Mouse (Mus musculus) cerebellum, adult 18-20 months (tissue): Measurements from ENCODE around the gene Sephs1.

Experiments used
- DNase-seq, 2 experiments: peaks; one replicate each; pipeline ENCODE4 v3.0.0; 2021

Gene Sephs1

DNA sequence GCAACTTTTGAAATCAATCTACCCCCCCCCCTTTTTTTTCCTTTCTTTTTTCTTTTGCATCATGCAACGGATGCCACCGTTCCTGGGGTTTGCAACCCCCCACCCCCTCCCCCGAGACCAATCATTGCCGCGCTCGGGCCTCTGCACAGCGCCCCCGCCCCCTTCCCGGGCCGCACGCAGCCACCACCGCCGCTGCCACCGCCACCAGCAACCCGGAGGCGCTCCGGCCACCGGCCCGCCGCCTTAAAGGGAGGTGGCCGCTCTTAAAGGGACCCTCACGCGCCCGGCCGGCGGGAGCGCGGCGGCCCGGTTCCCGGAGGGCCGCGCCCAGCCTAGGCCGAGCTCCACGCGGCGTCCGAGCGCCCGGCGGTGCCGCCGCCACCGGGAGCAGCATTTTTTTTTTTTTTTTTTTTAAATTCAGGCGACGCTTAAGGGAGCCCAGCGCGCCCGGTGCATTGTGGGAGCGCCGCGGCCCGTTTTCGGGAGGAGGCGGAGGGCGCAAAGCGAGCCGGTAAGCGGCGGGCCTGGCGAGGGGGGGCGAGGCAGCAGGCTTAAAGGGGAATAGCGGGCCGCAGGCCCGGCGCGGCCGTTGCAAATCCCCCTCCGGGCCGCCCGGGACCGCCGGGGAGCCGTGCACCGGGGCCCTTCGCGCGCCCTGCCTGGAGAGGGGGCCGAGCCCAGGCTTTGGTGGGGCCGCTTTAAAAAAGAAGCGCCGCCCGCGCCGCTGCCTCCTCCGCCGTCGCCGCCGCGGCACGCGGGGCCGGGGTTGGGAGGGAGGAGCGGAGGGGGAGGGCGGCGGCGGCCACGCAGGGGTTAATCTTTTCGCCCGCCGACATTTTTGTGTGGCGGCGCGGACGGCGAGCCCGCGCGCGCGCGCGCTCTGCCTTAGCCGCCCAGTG is at the start of gene Sephs1:
Gene Sephs1, plus strand, starts transcription at position 215 of the 899 bp plus-strand sequence.
- DNase-seq, result peak; percentile 84 to 91

DNA sequence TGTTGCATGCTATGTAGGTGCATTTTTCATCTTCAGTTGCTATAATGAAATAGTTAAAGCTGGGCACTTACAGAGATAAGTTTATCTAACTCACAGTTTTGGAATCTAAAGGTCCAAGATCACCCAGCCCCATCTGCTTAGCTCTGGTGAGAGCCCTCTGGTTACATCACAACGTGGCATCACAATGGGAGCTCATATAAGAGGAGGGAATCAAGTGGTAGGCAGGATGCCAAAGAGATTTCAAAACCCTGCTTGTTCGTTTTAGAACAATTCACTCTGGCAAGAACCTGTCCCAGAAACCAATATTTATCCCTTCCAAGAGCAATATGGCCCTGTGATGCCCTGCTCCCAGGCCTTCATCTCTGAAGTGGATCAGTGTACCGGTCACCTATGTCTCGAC is 49.2 kb upstream of the Sephs1 start:
- no peak for DNase-seq

DNA sequence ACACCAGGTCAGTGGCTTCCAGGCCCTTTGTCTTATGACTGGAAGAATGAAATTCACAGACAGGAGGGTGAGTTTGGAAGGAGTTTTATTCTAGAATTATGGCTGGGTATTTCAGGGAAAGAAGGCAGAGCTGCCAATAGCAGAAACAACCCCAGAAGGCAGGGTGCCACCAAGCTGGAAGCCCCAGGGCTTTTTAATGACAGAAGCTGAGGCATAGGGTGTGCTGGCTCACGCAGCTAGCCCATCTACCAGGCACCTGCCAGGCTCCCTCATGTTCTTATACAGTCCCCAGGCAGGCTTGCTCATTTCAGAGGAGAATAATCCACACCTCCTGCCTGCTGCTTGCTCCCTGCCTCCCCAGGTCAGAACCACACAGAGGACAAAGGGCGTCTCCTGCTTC is 31.9 kb upstream of the Sephs1 start:
- no peak for DNase-seq

DNA sequence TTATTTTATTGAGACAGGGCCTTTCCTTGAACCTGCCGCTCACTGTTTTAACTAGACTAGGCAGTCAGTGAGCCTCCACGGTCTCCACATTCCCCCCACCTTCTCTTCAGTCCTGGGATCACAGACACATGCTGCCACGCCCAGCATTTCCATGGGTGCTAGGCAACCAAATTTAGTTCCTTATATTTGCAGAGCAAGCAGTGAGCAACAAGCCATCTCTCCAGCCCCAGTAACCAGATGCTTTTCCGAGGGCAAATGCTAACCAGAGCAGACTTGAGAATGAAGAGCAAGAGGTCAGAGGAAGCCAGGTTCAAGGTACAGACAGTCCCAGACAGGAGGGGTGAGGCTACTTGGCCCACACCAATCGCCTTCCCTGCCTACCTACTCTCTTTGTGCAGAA is 24.2 kb upstream of the Sephs1 start:
- no peak for DNase-seq

DNA sequence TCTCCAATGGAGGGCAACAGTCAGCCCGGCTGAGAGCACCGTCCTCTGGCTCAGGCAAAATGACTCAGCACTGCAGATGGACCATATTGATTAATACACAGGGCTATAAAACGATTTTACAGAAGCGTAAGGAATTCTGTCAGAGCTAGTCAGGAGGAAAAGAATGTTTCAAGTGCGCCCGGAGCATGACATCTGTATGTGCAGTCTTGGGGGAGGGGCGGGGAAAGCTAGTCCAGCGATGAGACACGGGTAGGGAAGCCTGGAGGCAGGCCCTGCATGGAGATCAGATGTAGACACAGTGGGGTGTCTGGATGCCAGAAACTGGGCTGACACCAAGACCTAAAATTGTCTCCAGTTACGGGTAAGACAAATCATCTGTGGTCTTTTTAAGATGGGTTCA is 23.2 kb upstream of the Sephs1 start:
- DNase-seq, result no peak

DNA sequence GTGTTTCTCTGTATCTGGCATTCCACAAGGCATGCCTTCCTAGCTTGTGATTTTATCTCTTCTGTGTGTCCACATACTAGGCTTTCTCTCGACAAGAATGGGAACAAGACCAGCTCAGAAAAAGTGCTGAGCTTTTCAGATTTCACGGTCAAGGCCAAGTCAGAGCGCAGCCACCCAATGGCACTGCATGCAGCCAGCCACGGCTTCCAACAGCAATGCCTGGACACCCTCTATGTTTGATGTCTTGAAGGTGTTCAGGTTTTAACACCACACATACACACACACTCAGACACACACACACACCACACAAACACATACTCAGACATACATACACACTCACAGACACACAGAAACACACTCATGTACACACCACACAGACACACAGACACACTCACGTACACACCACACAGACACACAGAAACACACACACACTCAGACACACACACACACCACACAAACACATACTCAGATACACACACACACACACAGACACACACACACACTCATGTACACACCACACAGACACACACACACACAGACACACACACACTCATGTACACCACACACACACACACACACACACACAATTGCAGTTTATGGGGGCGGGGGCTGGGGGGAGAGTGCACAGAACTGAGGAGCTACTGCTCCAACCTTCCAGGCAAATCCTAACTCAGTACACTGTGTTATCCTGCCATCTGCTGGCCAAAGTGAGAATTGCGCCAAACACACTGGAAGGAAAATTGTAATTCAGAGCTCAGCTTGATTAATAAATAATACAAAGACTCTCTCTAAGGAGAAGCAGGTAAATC is 17.2 kb upstream of the Sephs1 start:
- DNase-seq, result peak; percentile 64 to 78

DNA sequence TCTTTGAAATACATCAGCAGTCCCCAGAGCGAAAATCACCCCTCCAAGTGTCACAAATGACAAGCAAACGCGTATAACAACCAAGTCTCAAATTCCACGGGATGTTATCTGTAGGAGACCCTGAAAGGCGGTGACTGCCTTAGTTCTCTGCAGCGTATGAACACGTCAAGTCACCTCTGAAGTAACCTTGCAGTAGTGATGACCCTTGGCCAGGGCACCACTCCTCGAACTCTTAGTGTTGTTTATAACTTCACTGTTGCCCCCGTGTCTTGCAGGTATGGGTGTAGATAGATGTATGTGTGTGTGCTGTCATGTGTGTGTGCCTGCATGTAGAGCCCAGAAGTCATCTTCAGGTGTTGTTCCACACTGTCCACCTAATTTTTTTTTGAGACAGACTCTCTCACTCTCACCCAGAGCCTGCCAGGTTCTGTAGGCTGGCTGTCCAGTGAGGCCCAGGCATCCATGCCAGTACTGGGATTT is 16.5 kb upstream of the Sephs1 start:
- DNase-seq, result no peak

DNA sequence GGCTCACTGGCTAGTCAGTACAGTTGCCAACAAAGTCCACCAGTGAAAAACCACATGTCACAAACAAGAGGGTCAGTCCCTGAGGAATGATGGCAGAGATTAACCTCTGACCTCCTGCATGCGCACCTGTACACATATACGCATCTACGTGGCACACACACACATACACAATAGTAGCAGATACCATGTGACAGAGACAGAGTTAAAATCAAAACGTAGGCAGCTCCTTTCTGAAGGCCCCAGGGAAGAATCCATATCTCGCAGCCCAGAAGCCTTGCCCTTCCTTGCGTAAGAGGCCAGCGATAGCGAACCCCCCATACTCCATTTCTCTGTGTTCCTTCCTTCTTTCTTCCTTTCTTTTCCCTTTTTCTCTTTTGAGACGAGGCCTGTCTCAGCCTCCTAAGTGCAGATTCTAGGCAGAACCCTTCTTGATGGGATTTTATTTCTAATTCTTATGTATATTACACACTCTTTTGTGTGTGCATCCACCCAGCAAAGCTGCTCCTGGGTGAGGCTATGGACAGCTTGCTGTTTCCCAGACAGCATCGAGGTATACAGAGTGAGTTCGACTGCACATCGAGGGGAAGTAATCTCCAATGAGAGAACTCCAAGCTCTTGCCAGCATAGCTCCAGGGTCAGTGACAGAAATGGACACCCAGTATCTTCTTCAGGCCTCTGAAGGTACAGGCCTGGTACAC is 13.2 kb upstream of the Sephs1 start:
- DNase-seq, result no peak

DNA sequence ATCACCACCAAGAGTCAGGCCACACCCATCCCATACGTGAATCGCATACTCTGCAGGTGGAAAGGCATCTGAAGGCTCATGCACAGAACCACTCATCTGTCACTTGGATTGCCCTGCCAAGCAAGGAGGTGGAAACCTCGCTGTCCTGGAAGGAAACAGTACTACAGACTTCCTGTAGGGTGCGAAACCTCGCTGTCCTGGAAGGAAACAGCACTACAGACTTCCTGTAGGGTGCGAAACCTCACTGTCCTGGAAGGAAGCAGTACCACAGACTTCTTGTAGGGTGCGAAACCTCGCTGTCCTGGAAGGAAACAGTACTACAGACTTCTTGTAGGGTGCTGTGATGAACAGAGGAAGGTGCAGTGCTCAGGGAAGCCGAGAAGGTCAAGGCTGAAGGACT is 8.6 kb upstream of the Sephs1 start:
- no peak for DNase-seq

DNA sequence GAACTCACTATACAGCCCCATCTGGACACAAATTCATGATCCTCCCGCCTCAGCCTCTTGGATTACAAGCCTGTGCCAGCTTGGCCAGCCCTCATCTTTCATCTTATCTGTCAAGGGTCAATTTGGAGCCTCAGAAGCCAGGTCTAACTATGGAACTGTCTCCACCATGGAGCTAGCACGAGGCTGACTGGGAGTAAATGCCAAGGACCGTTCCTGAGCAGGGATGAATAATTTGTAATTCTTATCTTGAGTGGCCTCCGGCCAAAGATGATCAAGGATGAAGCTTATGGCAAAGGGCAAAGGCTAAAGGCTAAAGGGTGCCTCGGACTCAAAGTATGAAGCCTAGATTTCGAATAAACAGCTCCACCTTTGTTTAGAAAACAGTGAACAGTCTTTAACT is 8.0 kb upstream of the Sephs1 start:
- DNase-seq, result no peak

DNA sequence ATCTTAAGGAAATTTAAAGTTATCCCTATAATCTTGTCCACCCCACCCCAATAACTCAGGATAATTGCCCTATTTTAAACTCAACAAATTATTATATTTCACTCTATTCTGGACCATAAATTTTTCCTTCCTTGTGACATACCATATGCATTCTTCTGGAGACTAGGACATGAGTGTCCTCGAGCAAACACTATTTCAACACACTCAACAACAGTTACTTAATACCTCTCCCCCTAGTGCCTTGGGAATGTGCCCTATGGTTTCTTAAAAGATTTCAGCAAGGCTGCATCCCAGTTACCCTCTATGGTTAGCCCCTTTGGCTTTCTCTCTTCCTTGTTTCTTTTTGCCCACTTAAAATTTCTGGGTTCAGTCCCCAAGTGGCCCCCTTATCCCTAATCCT is 6.3 kb upstream of the Sephs1 start:
- no peak for DNase-seq

DNA sequence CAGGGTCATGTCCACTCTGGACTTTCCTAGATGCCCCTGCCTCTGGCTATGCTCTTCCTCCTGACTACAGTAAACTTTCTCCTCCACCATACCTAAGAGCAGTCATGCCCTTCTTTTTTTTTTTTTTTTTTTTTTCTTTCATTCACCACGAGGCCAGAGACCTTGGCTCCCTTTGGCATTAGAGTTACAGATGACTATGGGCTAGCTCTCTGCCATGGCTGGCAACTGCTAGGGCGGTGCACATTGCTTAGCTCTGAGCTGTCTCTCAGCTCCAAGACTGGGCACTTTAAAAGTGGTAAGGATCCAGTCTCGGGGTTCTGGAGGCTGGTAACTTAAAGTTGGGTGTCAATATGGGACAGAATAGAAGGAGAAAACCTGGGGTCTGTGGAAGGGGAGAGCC is 5.2 kb upstream of the Sephs1 start:
- DNase-seq, result no peak

DNA sequence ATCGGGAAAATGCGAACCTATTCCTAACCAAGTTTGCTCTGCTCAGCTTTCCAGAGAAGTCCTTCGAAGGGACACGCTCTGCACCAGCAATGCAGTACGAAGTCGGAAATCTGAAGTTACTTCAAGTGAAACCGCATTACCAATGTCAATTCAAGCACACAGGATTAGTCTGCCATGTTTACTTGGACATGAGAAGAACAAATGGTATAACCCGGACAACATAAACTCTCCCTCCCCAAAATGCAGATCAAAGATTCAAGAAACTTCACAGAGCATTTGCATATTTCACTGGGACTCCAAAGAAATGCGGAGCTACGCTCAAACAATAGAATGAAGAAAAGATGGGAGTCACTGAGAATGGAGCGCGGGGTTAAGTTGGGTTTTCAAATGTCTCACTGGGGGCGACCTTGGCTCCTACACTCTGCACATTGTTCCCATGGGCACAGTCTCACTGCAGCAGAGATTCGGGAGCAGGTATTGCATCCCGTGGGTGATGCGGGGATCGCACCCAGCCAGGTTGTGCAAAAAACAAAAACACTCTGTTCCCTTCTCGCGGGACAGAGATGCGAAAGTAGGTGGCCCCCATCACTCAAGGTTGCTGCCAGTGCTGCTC is 521 bp upstream of the Sephs1 start:
- DNase-seq, result peak; percentile 32 to 56

DNA sequence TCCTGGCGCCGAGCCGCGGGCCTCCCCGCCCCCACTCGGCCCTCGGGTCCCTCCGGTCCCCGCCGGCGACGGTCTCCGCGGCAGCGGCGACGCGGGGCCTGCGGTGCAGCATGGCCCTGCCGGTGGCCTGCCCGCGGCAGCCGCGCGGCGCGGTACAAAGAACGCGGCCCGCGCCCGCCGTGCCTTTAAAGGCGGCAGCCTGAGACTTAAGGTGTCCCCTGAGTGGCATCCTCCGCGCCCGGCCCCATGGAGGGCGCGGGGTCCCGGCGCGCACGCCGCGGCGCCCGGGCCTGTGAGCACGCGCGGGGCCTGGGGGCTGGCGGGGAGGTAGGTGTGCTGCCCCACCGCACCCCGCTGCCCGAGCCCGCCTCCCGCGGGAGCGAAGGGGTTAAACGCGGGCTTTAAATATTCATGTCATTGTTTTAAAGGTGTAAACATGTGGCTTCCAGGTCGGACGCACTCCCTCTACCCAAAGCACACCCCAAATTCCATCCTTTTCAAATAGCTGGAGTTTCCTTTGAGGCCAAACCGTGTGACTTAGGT is 956 bp downstream of the Sephs1 start:
- peak in 1 of 2 experiments; percentile 51 for DNase-seq

DNA sequence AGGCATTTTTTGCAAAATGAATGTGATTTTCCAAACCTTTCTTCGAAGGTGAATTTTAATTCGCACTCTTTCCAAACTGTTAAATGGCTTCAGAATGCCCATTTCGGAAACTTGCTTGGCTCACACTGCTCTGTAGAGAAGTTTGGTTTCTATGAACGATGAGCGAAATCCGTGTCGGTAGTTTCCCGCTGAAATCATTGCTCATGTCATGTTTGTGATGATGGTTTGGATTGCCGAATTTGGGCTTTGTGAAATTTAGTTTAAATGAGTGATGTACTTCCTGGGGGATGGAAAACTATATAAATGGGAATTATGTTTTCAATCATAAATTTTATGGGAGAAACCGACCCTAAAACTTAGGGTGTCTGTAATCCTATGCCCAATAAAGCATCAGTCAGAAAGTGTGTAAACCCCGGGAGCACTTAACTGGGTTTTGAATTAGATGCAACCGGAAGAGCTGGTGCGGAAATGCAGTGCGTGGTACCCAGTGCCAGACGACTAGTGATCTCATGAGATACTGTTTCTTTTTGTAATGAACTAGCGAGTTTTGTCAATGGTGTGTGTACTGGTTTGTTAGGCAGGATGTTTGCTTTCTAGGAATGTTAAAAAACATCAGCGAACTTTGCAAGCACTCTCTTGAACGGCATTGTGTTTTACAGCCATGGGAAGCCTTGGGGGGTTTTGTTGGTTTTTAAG is 1.8 kb downstream of the Sephs1 start:
- no peak for DNase-seq

DNA sequence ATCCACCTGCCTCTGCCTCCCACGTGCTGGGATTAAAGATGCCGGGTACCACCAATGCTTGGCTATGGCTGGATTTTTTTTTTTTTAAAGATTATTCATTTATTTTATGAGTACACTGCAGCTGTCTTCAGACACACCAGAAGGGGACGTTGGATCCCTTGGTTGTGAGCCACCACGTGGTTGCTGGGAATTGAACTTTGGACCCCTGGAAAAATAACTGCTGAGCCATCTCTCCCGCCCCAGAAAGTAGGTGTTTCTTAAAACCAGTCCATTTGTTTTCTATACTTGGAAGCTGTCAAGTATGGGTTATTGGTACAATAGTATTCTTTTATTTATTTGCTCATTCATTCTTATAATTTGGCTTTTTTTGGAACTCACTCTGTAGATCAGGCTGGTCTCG is 5.5 kb downstream of the Sephs1 start:
- no peak for DNase-seq

DNA sequence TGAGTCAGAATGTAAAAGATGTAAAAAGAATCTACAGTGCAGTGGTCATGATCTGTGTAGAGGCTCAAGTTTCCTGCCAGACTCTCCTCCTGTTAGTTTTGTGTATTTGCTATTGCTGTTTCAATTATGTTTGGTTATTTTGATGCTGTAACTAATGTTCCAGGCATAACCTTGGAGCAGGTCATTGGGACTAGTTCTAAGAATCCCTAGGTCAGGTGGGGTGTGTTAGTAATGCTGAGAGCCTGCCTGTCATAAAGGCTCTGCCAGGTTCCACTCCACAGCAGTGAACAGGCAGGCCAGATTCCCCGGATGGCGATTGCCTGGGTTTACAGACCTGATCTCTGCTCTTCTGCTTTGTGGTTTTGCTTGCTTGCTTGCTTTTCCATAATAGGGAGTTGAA is 14.2 kb downstream of the Sephs1 start:
- no peak for DNase-seq

DNA sequence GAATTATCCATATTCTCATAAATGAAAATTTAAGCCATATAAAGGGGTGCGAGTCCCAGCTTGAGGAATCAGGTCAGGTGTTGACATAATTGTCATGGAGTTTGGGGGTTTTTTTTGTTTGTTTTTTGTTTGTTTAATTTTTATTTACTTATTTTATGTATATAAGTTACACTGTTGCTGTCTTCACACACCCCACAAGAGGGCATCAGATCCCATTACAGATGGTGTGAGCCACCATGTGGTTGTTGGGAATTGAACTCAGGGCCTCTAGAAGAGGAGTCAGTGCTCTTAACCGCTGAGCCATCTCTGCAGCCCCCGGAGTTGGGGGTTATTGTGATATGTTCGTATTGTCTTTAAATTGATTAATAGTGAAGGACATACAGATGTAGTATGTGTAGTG is 15.6 kb downstream of the Sephs1 start:
- DNase-seq, result no peak

DNA sequence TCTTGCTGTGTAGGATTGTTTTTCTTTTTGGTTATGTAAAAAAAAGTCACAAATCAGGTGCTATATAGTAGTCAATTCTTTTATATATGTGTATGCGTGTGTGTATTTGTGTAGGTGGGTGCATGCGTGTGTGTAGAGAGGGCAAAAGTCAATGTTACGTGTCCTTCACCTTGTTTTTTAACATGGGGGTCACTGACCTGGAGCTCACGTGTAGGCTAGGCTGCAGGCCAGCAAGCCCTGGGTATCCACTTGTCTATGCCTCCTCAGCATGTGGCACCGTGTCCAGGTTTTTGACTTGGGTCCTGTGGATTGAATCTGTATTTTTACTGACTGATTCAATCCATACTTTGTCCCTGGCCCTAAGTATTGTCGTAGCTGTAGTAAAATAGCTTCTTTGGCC is 19.3 kb downstream of the Sephs1 start:
- DNase-seq, result no peak

DNA sequence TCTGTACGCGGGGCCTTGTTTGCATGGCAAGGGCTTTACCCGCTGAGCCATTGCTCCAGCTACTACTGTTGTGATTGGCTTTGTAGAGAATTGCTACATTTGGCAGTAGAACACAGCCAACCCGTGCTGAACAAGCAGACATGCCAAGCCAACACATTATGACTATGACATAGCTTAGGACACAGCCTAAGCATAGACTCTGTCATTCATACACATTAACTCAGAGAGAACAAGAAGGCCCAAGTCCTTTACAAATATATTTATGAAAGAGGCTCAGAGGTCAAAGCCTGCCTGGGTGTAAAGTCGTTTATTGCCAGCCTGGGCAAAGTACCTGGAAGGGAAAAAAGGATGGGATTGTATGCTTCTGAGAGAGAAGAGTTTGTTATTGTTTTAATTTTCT is 21.0 kb downstream of the Sephs1 start:
- DNase-seq, result no peak

DNA sequence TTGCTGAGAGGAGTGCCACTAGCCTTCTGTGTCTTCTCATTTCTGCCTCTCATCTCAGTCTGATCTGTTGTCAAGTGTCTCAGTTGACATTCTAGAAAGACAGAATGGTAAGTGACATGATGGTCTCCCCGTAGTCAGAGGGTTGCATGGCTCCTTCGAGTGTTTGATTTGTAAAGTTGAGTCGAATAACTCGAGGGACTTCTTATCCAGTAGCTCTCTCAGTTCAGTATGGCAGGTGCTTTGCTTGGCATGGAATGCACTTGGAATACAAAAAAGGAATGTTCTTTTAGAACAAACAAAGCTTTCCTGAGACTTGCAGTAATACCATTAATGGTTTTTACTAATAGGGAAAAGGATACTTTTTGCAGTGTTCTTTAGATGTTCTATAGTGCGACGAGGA is 25.8 kb downstream of the Sephs1 start:
- no peak for DNase-seq

DNA sequence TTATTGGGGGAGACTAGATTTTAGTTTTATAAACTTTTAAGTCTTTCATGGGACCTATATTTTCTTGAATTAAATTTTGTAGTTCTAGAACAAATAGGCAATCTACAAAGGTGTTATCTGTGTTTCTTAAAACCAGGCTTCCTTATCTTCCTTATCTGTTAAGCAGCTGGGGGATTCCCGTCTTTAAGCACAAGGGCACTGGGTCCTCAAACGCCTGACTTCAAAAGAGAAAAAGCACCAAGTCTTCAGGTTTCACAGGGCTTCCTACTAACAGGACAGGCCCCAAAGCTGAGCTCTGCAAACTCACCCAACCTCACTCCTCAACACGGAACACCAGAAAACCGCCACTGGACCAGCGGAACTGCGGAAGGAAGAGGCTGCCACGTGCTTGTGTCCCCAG is 26.6 kb downstream of the Sephs1 start:
- DNase-seq, result no peak
